Mouse (Mus musculus) spleen, adult 18-20 months (tissue): ENCODE results near the gene Gabarap.
"Not testable (repeated sequence)": the region's sequence is repeated elsewhere in the genome, so short reads cannot be mapped to it uniquely, and the experiment has no call there.

Experiments used
- DNase-seq, 2 experiments: peaks; one replicate each; pipeline ENCODE4 v3.0.0; 2022; ENCODE audit warnings: mixed read lengths in 2 of 2

The Gabarap gene

DNA sequence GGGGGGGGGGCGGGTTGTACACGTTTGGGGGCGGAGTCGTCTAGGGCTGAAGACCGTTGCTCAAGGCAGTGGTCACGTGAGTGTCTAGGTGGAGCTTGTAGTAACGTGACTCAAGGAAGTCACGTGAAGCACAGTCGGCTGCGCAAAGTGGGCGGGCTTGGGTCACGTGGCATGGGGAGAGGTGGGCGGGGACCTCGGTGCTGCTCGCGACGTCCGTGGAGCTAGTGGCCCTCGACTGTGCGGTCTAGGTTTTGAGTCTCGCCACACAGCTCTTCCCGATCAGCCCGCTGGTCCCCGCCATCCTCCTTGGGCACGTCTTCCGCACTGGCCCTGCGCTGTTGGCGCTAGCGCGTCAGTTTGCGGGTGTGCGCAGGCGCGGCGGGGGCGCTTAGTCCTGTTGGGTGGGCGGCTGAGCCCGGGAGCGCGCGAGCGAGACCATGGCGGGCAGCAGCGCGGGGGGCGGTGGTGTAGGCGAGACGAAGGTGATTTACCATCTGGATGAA is 9.5 kb downstream of the Gabarap start, which contains the start of gene Dvl2:
TSS of gene Dvl2 (plus strand) at position 200 of the 503 bp plus-strand sequence.
- peak; percentile 84 to 86 for DNase-seq

DNA sequence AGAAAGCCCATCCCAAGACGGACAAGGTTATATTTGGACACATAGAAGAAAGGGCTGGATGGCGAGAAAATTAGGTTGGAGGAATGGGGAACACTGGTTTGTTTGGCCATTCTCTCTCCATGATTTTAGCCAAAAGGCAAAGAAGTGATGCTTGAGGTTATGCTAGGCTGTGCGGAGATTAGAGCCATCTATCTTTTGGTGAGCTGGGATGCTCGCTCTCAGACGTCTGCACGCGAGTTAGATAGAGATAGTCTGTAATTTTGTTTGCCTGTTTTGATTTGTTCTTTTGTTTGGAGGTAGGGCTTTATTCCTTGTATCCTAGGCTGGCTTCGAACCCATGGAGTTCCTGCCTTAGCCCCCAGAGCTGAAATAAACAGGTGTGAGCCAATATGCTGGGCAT is 10.2 kb downstream of the Gabarap start:
- no peak for DNase-seq

DNA sequence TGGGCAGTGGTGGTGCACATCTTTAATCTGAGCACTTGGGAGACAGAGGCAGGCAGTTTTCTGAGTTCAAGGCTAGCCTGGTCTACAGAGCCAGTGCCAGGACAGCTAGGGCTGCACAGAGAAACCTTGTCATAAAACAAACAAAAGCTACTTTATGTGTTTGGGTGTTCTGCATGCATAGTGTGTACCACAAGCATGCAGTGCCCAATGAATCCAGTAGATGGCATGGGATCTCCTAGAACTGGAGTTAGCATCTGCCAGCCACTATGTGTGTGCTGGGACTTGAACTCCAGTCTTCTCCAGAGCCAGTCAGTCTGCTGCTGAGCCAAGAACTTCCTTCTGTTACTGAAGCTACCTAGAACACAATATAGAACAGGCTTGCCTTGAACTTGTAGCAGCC is 10.9 kb downstream of the Gabarap start:
- DNase-seq = peak in 1 of 2 experiments; percentile 48

GRCm38 (mm10) chr11:70002471-70002870 is 11.5 kb downstream of the Gabarap start:
- no peak for DNase-seq

GRCm38 (mm10) chr11:70005521-70005920 is 14.6 kb downstream of the Gabarap start:
- DNase-seq = peak in 1 of 2 experiments; percentile 36

- no peak for DNase-seq
Measured at GRCm38 (mm10) chr11:70010033-70010432, 19.1 kb downstream of the Gabarap start.

DNA sequence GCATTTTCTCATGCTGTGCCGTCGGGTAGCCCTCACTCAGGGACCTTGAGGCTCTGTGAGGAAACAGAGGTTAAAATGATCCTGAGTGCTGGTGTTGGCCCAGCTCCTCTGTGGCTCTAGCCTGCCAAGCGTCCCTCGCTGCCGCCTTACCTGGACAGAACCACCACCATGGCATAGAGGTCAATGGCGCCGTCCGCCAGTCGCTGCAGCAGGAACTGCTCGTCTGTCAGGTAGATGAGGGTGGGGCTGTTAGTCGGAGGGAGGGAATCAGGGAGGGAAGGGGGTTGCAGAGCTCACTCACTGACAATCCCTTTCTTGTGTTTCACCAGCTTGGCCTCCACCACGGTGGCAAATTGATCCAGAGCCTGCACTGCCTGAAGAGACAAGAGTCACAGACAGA is 19.6 kb downstream of the Gabarap start:
- DNase-seq = no peak

GRCm38 (mm10) chr11:70010961-70011360 is 20.0 kb downstream of the Gabarap start:
- DNase-seq = no peak

DNA sequence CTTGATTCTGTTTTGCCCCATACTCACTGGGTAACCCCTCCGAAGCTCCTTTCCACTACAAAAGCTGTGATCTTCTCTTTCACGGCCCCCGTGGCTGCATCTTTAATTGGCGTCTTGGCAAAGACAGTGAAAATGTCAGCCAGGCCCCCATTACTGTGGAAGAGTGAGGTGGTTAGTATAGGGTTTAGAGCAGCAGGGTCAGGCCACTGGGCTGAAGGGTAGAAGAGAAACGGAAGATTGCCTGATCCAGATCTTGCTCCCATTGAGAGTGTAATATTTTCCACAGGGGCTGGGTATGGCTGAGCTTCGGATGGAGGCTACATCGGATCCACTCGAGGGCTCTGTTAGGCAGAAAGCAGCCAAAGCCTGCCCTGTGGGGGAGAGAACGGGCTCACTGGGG is 22.0 kb downstream of the Gabarap start:
- DNase-seq = no peak

DNA sequence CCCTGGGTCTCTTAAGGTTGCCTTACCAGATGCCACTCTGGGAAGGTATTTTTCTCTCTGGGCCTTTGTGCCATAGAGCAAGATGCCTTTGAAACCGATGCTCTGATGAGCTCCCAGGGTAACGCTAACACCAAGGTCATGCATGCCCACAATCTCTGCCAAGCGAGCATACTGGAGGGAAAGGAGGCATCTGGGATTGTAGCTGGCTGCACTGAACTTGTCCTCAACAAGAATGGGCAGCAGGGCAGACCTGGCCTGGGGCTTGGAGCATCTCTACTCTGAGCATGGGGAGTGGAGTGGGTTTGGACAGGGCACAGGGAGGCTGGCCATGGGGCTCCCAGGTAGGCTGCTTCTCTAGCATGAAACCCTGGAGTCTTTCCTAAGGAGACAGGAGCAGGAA is 22.5 kb downstream of the Gabarap start:
- DNase-seq = no peak

GRCm38 (mm10) chr11:70014051-70014450 is 23.1 kb downstream of the Gabarap start:
- no peak for DNase-seq

DNA sequence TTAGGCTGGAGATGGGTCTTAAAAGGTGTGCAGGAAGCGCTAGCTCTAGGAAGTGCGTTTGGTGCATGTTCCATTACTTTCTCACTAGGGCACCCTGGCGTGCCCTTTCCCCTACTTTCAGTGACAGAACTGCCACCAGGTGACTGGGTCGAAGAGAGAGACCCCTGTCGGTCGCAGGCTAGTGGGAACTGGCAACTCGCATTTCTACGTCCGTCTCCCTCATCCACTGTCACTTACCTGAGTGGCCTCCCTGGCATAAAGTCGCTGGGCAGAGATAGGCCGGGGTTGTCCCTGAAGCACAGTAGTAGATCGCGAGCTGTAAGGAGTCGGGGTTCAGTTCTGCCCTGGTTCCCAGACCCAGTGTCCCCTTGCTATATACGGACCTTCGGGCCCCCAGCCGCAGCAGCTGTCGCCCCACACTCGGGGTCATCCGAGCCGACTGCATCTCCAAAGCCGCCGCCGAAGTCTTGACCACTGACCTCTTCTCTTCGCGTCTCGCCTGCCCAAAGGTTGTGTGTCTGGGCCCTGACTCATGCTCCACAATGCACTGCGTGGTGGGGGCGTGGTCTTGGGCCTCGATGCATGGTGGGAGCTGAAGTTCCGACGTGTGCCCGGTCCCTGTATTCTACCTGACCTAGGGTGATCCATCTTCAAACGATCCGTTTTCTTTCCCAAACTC is 24.1 kb downstream of the Gabarap start, which contains the start of gene Acadvl:
TSS of gene Acadvl (minus strand) at position 532 of the 679 bp plus-strand sequence.
- DNase-seq = peak; percentile 72 to 84

- no peak for DNase-seq
Measured at GRCm38 (mm10) chr11:70015677-70016076, 24.7 kb downstream of the Gabarap start.

DNA sequence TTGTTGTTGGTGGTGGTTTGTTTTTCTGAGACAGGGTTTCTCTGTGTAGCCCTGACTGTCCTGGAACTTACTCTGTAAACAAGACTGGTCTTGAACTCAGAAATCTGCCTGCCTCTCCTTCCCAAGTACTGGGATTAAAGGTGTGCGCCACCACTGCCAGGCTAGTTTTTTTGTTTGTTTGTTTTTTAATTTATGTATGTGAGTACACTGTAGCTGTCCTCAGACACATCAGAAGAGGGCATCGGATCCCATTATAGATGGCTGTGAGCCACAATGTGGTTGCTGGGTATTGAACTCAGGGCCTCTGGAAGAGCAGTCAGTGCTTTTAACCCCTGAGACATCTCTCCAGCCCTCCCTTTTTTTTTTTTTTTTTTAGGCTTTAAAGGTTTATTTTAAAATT is 25.2 kb downstream of the Gabarap start:
- not testable (repeated sequence) for DNase-seq

- DNase-seq = no peak
Measured at GRCm38 (mm10) chr11:70016669-70017068, 25.7 kb downstream of the Gabarap start, which contains the start of gene Dlg4. TSS of gene Dlg4 (plus strand) at chr11:70016942.

DNA sequence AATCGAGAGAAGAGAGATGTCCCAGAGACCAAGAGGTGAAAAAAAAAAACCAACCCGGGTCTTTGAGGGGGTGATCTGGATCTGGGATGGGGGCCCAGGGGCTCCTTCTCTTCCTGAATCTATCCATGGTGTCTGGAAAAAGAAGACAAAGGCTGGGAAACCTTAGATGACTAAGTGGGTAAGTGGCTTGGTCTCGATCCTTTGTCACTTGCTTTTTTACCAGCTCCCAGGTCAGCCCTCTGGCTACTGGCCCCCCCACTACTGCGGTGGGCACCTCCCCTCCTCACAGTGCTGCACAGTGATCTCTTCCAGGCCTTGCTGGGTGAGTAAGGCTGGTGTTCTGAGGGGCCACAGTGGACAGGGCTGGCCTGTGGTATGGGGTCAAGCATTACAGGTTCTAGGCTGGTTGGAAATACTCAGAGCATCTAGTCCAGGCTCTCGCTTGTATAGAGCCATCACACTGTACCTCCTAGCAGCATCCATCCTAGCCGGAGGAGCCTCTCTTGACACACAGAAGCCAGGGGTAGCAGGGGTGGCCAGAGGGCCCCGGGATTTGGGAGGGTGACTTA is 26.3 kb downstream of the Gabarap start:
- no peak for DNase-seq

- no peak for DNase-seq
Measured at GRCm38 (mm10) chr11:70018131-70018990, 27.4 kb downstream of the Gabarap start.

DNA sequence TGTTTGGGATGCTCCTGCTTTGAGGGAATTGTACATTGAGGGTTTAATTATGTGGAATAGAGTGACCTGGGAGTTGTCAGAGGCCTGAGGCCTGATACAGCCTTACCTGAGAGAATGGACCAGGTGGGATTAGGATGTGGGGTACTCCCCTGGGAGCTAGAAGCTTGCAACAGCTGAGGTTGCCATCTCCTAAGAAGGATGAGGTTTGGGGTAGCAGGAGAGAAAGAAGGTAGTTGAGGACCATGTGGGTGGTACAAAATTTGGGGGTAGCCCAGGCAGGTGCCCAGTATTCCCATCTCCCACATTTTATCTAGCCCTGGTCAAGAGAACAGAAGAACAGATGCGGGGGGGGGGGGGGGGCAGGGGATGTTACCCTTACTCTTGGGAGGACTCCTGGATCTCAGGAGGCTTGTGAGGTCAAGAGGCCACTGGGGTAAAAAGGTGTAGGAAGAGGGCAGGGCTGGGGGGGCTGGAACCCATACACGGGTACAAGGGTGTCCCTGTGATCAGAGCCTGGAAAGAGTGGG is 28.6 kb downstream of the Gabarap start:
- no peak for DNase-seq

DNA sequence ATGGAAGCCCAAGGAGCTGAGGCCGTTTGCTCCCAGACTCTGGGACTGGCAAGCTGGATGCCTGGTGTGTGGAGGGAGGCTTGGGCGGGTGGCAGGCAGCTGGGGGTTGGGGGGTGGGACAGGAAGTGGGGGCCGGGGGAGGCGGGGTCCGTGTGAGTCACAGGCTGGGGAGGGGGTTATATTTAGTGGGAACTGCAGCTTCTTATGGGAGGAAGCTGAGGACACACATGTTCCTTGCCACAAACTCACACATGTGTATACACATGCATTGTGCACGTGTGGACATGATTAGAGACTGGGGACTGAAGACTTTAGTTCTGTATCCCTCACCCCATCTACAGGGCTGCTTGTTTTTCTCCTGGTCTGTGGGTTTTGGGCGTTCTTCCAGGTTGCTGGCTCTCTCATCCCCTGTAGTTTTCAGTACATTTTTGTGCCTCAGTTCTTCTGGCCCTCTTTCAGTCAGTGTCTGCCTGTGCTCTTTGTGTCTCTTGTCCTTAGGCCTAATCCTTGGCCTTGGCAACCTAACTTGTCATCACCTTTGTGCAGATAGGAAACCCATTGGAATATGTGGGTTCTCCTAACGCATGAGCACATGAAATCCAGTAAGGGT is 29.2 kb downstream of the Gabarap start:
- DNase-seq = no peak

GRCm38 (mm10) chr11:70020731-70021263 is 29.9 kb downstream of the Gabarap start:
- DNase-seq = peak; percentile 52 to 60

DNA sequence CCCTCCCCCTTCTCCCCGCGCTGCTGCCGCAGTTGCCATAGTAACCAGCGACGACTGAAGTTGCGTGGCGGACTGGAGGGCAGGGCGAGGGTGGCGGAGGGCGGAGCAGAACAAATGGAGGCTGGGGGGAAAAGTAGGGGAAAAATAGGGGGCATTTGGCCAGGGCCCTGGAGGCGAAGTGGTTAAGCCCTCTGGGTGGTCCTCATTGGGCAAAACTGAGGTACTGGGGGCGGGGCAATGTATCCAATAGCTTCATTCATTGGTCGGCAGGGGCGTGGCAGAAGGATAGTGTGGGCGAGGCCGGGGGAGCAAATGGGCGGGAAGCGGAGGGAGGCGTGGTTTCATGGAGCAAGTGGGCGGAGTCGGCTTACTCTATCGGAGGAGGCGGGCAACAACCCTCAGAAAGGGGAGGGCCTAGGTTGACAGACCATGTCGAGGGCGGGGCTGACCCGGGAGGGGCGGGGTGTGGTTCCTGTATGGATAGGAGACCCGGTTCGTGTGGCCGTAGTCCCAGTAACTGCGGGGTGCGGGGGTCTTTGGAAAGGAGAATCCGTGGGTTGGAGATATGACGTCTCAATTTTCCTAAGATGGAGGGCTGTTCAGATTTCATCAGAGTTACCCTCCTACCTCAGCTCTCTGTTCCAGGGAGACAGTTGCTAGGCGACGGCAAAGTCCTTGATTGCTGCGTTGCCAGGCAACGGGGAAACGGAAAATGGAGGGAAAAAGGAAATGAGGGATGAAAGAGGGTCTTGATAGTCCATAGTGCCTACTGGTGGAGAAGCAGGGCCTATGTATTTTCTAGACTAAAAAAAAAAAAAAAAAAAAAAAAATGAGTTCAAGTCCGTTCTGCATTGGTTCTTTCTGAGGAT is 30.6 kb downstream of the Gabarap start:
- DNase-seq = peak; percentile 86 to 88
